Mouse (Mus musculus): ENCODE data around the gene Clec12b.

- TF ChIP-seq TBP (conservative IDR thresholded peaks at IDR 0.05; ENCODE audit: low read depth, low read length), result no peak
- no peak for TF ChIP-seq UBTF (IDR thresholded peaks at IDR 0.05; ENCODE audit: low read depth, low read length)
- TF ChIP-seq POLR2A (IDR thresholded peaks at IDR 0.05; ENCODE audit: low read depth, low read length), result no peak
- no peak for TF ChIP-seq CHD2 (IDR thresholded peaks at IDR 0.05; ENCODE audit: low read length)
Observed at GRCm38 (mm10) chr6:129369374-129370132, 16.1 kb downstream of the Clec12b start.
